Mouse (Mus musculus) mammary gland, adult 2 months (tissue): Measurements from ENCODE around the gene Fthl17e. TPM values are rescaled to one million over a fixed set of nuclear protein-coding genes. Genes with fewer than 3 reads are reported as not detected.

ENCODE experiments used
- polyA plus RNA-seq: library from polyadenylated mRNA; depleted of rRNA; stranded (reverse); fragments of >200 nt; gene quantifications from 2 replicates; pipeline ENCODE4 v1.2.3, GENCODE M21; 2012; ENCODE audit warnings: low replicate concordance; rRNA removed

Fthl17e gene
- not detected in 2 replicates for polyA plus RNA-seq

GRCm38 (mm10) chrX:9033193-9033592 is at the start of gene Fthl17e:
Gene Fthl17e (plus strand): TSS chrX:9033493.

GRCm38 (mm10) chrX:8986655-8987054 is 46.6 kb upstream of the Fthl17e start, which contains the start of gene Fthl17d:
Gene Fthl17d (minus strand): TSS chrX:8986755.

GRCm38 (mm10) chrX:9062715-9063114 is 29.4 kb downstream of the Fthl17e start, which contains the start of gene Fthl17f:
Gene Fthl17f (plus strand): TSS chrX:9063015.

Other genes with a start within 250 kb of the Fthl17e start
- gene Ssxb5, start 229.8 kb upstream of the Fthl17e start, polyA plus RNA-seq: not detected in 2 replicates
- not detected in 2 replicates for gene Gm6592, start 189.5 kb upstream of the Fthl17e start, polyA plus RNA-seq
- not detected in 2 replicates for gene Gm5751, start 159.2 kb upstream of the Fthl17e start, polyA plus RNA-seq
- gene B630019K06Rik, start 141.1 kb upstream of the Fthl17e start, polyA plus RNA-seq: 0.65 and 3.6 TPM in 2 replicates
- not detected in 2 replicates for gene Fthl17b, start 70.5 kb upstream of the Fthl17e start, polyA plus RNA-seq
- gene Fthl17c, start 56.9 kb upstream of the Fthl17e start, polyA plus RNA-seq: not detected in 2 replicates
- gene Fthl17d, start 46.7 kb upstream of the Fthl17e start, polyA plus RNA-seq: not detected in 2 replicates
- gene Fthl17f, start 29.5 kb downstream of the Fthl17e start, polyA plus RNA-seq: not detected in 2 replicates
- gene 4930402K13Rik, start 71.1 kb downstream of the Fthl17e start, polyA plus RNA-seq: not detected in 2 replicates
- 0.09 and 0.42 TPM in 2 replicates for gene Lancl3, start 166.4 kb downstream of the Fthl17e start, polyA plus RNA-seq
- not detected in 2 replicates for gene Gm14862, start 223.4 kb downstream of the Fthl17e start, polyA plus RNA-seq
- gene Xk, start 239.3 kb downstream of the Fthl17e start, polyA plus RNA-seq: 1.5 and 1.7 TPM in 2 replicates